Mouse (Mus musculus): ENCODE measurements around the gene Nkx1-1.

GRCm38 (mm10) chr5:33435151-33435550 is 1.4 kb upstream of the Nkx1-1 start:
- no peak for TF ChIP-seq CTCF (IDR thresholded peaks at IDR 0.05; ENCODE audit: control insufficient read depth, insufficient read depth, low read length)
- no peak for TF ChIP-seq POLR2A (IDR thresholded peaks at IDR 0.05; ENCODE audit: borderline replicate concordance, control insufficient read depth, low read depth, low read length)
